Mouse (Mus musculus): ENCODE measurements around the gene Ddx58. TPM values are rescaled to one million over a fixed set of nuclear protein-coding genes. Genes with fewer than 3 reads are reported as not detected.
A peak's percentile ranks its signal among the peaks of the same experiment; 100 is the strongest.

The Ddx58 gene
- total and polyA plus RNA-seq, 2 experiments from 2014 or later: 2.8 to 7.6 TPM

DNA sequence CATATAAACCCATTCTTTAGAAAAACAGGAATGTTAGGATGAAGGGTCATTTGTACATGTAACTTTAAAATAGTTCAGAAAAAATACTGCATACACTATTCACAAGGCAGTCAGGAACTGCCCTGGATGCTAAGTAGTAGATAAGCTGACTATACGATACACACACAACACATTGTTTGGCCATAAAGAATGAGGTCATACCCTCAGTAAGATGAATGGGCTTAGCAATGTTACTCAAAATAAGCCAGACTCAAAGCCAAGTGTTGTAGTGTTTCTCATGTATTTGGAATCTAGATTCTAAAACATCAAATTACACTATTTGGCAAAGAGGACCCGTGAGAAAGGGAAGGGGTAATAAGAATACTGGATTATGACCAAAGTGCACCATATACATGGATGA, 14.1 kb upstream of the Ddx58 start:
- ATAC-seq (no peak), DNase-seq (no peak)
- WGBS: 55% methylated on average over 2 of the region's 2 CpGs
- no peaks in the 10 kb centered on the region for H3K36me3 ChIP-seq (ENCODE audit: insufficient read depth)
- H3K27me3 ChIP-seq (ENCODE audit: insufficient read depth, low read length): no peaks in the 10 kb centered on the region
- no peak overlapping the region for H3K9ac ChIP-seq
- no peak overlapping the region for H3K4me2 ChIP-seq (ENCODE audit: low read depth)
- no peak overlapping the region for H3K27ac ChIP-seq (ENCODE audit: low read depth, low read length)
- no peak for TF ChIP-seq CTCF (IDR thresholded peaks at IDR 0.05; ENCODE audit: low read depth)
- H3K9me3 ChIP-seq (ENCODE audit: low read length): no peaks in the 10 kb centered on the region
- no peak overlapping the region for H3K4me3 ChIP-seq (ENCODE audit: low read depth, low read length)
- no peaks in the 10 kb centered on the region for H3K4me1 ChIP-seq (ENCODE audit: insufficient read depth)

DNA sequence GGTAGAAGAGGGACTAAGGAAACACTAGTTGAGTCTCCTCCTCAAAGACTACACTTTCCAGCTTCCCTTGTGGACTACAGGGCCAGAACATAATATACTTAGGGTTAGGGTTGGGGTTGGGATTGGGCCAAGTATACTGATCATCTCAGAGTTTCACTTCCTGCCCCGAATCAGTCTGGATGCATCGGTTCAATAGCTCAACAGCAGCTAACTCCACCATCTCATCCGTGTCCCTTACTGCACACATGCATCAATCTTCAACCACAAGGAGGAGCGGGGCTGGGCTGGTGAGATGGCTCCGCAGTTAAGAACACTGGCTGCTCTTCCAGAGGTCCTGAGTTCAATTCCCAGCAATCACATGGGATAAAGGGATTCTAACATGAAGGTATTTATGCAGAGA, 11.4 kb upstream of the Ddx58 start:
- H3K9me3 ChIP-seq (ENCODE audit: low read length): no peaks in the 10 kb centered on the region
- H3K27ac ChIP-seq (ENCODE audit: low read depth, low read length): no peak overlapping the region
- TF ChIP-seq CTCF (IDR thresholded peaks at IDR 0.05; ENCODE audit: low read depth): no peak
- no peak overlapping the region for H3K4me2 ChIP-seq (ENCODE audit: low read depth)
- H3K9ac ChIP-seq: no peak overlapping the region
- H3K36me3 ChIP-seq (ENCODE audit: insufficient read depth): no peaks in the 10 kb centered on the region
- ATAC-seq: no peak
- H3K4me1 ChIP-seq (ENCODE audit: insufficient read depth): no peaks in the 10 kb centered on the region
- H3K27me3 ChIP-seq (ENCODE audit: insufficient read depth, low read length): no peaks in the 10 kb centered on the region
- no peak overlapping the region for H3K4me3 ChIP-seq (ENCODE audit: low read depth, low read length)
- 91% methylated on average over 5 of the region's 5 CpGs for WGBS
- DNase-seq: no peak

DNA sequence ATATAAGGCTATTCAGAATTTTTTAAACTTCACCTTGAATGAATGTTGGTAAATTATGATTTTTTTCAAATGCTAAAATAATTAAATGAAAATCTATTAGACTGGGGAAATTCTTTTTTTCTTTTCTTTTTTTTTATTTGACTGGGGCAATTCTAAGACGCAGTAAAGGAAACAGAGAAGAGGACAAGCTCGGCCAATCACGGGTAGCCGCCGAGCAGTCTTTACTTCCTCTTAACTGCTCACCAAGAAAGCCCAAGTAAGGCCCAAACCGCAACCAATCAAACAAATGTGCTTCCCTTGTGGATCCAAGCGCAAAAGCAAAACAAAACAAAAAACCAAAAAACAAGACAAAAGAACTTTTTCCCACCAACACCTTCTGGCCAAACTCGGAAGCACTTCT, 4.4 kb upstream of the Ddx58 start:
- Histone ChIP-seq H3K9ac (no peak overlapping the region), H3K9me3 (ENCODE audit: low read length) (no peaks in the 10 kb centered on the region), H3K4me2 (ENCODE audit: low read depth) (no peak overlapping the region), H3K36me3 (ENCODE audit: insufficient read depth) (no peaks in the 10 kb centered on the region), H3K4me3 (ENCODE audit: low read depth, low read length) (no peak overlapping the region), H3K27me3 (ENCODE audit: insufficient read depth, low read length) (no peaks in the 10 kb centered on the region), H3K4me1 (ENCODE audit: insufficient read depth) (no peaks in the 10 kb centered on the region), H3K27ac (ENCODE audit: low read depth, low read length) (no peak overlapping the region)
- DNase-seq (no peak), ATAC-seq (no peak)
- no peak for TF ChIP-seq CTCF (IDR thresholded peaks at IDR 0.05; ENCODE audit: low read depth)
- WGBS: 83% methylated on average over 8 of the region's 8 CpGs

DNA sequence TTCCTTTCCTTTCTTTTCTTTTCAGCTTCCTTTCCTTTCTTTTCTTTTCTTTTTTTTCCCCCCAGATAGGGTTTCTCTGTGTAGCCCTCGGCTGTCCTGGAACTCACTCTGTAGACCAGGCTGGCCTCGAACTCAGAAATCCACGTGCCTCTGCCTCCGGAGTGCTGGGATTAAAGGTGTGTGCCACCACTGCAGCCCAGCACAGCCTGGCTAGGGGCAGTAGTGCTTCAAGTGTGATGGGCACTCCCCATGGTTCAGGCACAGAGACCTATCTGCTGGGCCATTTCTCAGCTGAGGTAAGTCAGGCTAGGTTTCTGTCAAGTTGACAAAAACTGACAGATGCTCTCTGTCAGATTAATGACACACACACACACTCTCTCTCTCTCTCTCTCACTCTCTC, 3.4 kb upstream of the Ddx58 start:
- no peak overlapping the region for H3K9ac ChIP-seq
- TF ChIP-seq CTCF (IDR thresholded peaks at IDR 0.05; ENCODE audit: low read depth): no peak
- DNase-seq (no peak), ATAC-seq (no peak)
- peaks cover 5% of the 10 kb centered on the region; the same call in 1 of the 2 replicates for H3K4me1 ChIP-seq (ENCODE audit: insufficient read depth)
- no peaks in the 10 kb centered on the region for H3K27me3 ChIP-seq (ENCODE audit: insufficient read depth, low read length)
- no peak overlapping the region for H3K4me3 ChIP-seq (ENCODE audit: low read depth, low read length)
- no peak overlapping the region for H3K27ac ChIP-seq (ENCODE audit: low read depth, low read length)
- no peaks in the 10 kb centered on the region for H3K9me3 ChIP-seq (ENCODE audit: low read length)
- H3K36me3 ChIP-seq (ENCODE audit: insufficient read depth): no peaks in the 10 kb centered on the region
- no peak overlapping the region for H3K4me2 ChIP-seq (ENCODE audit: low read depth)
- 75% methylated on average over 4 of the region's 4 CpGs for WGBS

DNA sequence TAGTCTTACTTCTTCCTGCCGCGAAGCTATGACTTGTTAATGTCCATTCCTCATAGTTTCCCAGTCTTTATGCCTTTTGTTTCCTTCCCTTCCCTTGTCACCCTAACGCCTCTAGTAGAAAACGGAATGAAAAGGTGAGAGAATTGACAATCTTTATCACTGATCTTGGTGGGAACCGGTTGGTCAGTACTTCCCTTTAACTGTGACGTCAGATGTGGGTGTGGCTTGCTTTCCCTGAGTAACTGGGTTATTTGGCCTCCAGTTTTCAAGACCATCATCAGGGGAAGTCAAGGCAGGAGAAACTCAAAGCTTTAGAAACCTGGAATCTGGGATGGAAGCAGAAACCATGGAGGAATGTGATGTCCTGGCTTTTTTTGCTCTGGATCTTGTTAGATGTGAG, 2.3 kb upstream of the Ddx58 start:
- no peak for DNase-seq
- Histone ChIP-seq H3K9me3 (ENCODE audit: low read length) (no peaks in the 10 kb centered on the region), H3K4me2 (ENCODE audit: low read depth) (no peak overlapping the region), H3K4me3 (ENCODE audit: low read depth, low read length) (no peak overlapping the region), H3K36me3 (ENCODE audit: insufficient read depth) (no peaks in the 10 kb centered on the region), H3K27me3 (ENCODE audit: insufficient read depth, low read length) (no peaks in the 10 kb centered on the region), H3K9ac (no peak overlapping the region), H3K4me1 (ENCODE audit: insufficient read depth) (peaks cover 5% of the 10 kb centered on the region; the same call in 1 of the 2 replicates), H3K27ac (ENCODE audit: low read depth, low read length) (no peak overlapping the region)
- no peak for TF ChIP-seq CTCF (IDR thresholded peaks at IDR 0.05; ENCODE audit: low read depth)
- ATAC-seq: no peak
- WGBS: 61% methylated on average over 6 of the region's 6 CpGs

DNA sequence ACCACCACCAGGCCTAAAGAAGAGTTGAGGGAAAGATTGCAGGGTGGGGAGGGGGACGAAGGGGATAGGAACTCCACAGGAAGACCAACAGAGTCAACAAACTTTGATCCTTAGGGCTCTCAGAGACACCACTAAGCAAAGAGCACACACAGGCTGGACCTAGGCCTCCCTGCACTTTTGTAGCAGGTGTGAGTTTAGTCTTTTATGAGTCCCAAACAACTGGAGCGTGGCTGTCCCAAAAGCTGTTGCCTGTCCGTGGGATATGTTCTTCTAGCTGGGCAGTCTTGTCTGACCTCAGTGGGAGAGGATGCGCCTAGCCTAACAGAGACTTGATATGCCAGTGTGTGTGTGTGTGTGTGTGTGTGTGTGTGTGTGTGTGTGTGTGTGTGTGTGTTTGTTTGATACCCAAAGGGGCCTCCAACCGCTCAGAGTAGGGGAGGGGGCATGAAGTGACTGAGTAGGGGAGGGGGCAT, 680 bp upstream of the Ddx58 start:
- peak overlapping the region; percentile 64 for H3K4me2 ChIP-seq (ENCODE audit: low read depth)
- DNase-seq (no peak), ATAC-seq (no peak)
- no peak overlapping the region for H3K9ac ChIP-seq
- no peaks in the 10 kb centered on the region for H3K36me3 ChIP-seq (ENCODE audit: insufficient read depth)
- no peaks in the 10 kb centered on the region for H3K27me3 ChIP-seq (ENCODE audit: insufficient read depth, low read length)
- no peak for TF ChIP-seq CTCF (IDR thresholded peaks at IDR 0.05; ENCODE audit: low read depth)
- peak overlapping the region; percentile 40; the same call in 1 of the 2 replicates for H3K4me3 ChIP-seq (ENCODE audit: low read depth, low read length)
- no peaks in the 10 kb centered on the region for H3K9me3 ChIP-seq (ENCODE audit: low read length)
- no peak overlapping the region for H3K27ac ChIP-seq (ENCODE audit: low read depth, low read length)
- H3K4me1 ChIP-seq (ENCODE audit: insufficient read depth): peaks cover 5% of the 10 kb centered on the region; the same call in 1 of the 2 replicates
- 58% methylated on average over 5 of the region's 5 CpGs for WGBS

DNA sequence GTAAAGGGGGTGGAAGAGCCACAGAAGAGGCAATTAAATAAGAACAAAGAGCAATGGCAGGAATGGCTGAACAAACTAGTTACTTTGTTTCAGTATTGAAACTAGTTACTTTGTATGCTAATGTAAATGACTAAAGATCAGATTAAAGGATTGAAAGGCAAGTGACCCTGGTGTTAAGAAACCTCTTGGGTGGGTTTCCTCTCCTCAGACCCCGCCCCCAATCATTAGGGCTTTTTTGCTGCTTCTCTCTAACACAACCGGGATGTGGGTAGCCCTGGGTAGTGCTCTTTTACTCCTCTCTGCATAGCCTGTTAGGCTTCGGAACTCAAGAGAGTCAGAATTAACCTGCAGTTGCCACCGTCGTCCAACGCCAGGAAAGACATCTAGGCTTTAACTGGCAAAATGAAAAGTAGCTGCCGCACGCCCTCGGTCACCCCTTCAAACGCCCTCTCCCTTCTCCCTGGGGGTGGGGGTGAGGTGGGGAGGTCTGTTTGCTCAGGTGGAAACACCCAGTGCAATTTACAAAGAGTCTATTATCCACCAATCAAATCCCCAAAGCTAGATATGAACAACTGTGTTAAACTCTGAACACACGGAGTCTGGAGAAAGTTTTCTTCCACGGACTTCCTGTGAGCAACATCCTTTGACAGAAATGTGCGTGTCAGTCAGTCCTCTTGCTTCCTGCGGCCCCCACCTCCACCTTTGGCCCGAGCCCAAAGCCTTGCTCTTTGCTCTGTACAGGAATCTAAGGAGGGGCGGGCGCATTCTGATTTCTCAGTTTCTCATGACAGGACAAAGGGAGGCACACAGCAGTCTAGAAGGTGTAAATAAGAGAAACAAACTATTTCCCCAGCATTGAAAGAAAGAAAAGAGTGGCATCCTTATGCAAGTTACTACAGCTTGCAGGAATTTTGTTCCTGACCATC, 882 bp downstream of the Ddx58 start:
- Histone ChIP-seq H3K9ac (peak overlapping the region; percentile 42; the same call in 1 of the 2 replicates), H3K27me3 (ENCODE audit: insufficient read depth, low read length) (no peaks in the 10 kb centered on the region), H3K4me3 (ENCODE audit: low read depth, low read length) (peak overlapping the region; percentile 40), H3K36me3 (ENCODE audit: insufficient read depth) (no peaks in the 10 kb centered on the region), H3K4me1 (ENCODE audit: insufficient read depth) (peaks cover 5% of the 10 kb centered on the region; the same call in 1 of the 2 replicates), H3K27ac (ENCODE audit: low read depth, low read length) (no peak overlapping the region; the same call in 1 of the 2 replicates), H3K9me3 (ENCODE audit: low read length) (no peaks in the 10 kb centered on the region), H3K4me2 (ENCODE audit: low read depth) (peak overlapping the region; percentile 64)
- ATAC-seq (no peak), DNase-seq (no peak)
- 2% methylated on average over 17 of the region's 17 CpGs for WGBS
- no peak for TF ChIP-seq CTCF (IDR thresholded peaks at IDR 0.05; ENCODE audit: low read depth)

Data from forebrain, postnatal 0 days (tissue).